Mouse (Mus musculus): ENCODE measurements at regions not wholly inside any gene's neighbourhood (a gene's known extent, or its start where the extent isn't known, plus 50 kb on each side); places are given as distances from the start of the nearest gene placed in this dataset.
A peak's percentile ranks its signal among the peaks of the same experiment; 100 is the strongest.
"Not testable (repeated sequence)": the region's sequence is repeated elsewhere in the genome, so short reads cannot be mapped to it uniquely, and the experiment has no call there.

DNA sequence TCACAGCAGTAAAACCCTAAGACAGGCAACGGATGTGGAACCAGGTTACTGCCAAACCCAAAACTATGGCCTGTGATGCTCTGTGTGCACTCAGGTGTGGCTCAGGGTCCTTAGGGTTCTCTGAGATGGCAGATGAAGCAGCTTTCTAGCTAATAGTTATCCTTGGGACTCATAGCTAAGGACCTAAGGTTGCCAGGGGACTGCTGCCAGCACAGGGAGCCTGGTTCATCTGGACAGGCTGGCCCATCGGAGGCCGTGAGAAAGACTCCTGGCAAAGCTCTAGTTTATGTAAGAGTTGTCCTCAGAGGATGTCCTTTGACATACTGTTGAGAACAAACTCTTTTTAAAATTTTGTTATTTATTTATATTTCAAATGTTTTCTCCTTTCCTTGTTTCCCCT, 97.9 kb upstream of the Cnksr3 start:
- Histone ChIP-seq H3K36me3 (ENCODE audit: control insufficient read depth, insufficient read depth, low read length) (no peaks in the 10 kb centered on the region), H3K27me3 (replicated peaks; ENCODE audit: control insufficient read depth, insufficient read depth, low read length) (no peaks in the 10 kb centered on the region), H3K4me2 (ENCODE audit: low read length) (no peak overlapping the region), H3K4me1 (replicated peaks; ENCODE audit: control insufficient read depth, insufficient read depth, low read length) (no peaks in the 10 kb centered on the region), H3K27ac (ENCODE audit: low read depth) (no peak overlapping the region), H3K4me3 (ENCODE audit: low read depth, low read length) (no peak overlapping the region), H3K9ac (ENCODE audit: low read length) (no peak overlapping the region), H3K9me3 (ENCODE audit: control insufficient read depth, low read length) (no peaks in the 10 kb centered on the region)
- WGBS: 94% methylated on average over 3 of the region's 3 CpGs
- no peak for ATAC-seq (replicated peaks; ENCODE audit: low FRiP score, low TSS enrichment, low read depth)
- DNase-seq (ENCODE audit: low spot score): no peak

GRCm38 (mm10) chr10:7305881-7306280, 93.8 kb upstream of the Cnksr3 start:
- 59% methylated on average over 3 of the region's 3 CpGs for WGBS
- not testable (repeated sequence) for H3K4me2 ChIP-seq (ENCODE audit: low read length); H3K36me3 ChIP-seq (ENCODE audit: control insufficient read depth, insufficient read depth, low read length); H3K27me3 ChIP-seq (replicated peaks; ENCODE audit: control insufficient read depth, insufficient read depth, low read length); H3K27ac ChIP-seq (ENCODE audit: low read depth); H3K4me3 ChIP-seq (ENCODE audit: low read depth, low read length); H3K4me1 ChIP-seq (replicated peaks; ENCODE audit: control insufficient read depth, insufficient read depth, low read length); H3K9me3 ChIP-seq (ENCODE audit: control insufficient read depth, low read length); H3K9ac ChIP-seq (ENCODE audit: low read length); DNase-seq (ENCODE audit: low spot score); ATAC-seq (replicated peaks; ENCODE audit: low FRiP score, low TSS enrichment, low read depth)

- no peak for ATAC-seq (replicated peaks; ENCODE audit: low FRiP score, low TSS enrichment, low read depth)
- no peaks in the 10 kb centered on the region for H3K9me3 ChIP-seq (ENCODE audit: control insufficient read depth, low read length)
- H3K36me3 ChIP-seq (ENCODE audit: control insufficient read depth, insufficient read depth, low read length): no peaks in the 10 kb centered on the region
Observed at GRCm38 (mm10) chr10:7298377-7298776, 86.3 kb upstream of the Cnksr3 start.

DNA sequence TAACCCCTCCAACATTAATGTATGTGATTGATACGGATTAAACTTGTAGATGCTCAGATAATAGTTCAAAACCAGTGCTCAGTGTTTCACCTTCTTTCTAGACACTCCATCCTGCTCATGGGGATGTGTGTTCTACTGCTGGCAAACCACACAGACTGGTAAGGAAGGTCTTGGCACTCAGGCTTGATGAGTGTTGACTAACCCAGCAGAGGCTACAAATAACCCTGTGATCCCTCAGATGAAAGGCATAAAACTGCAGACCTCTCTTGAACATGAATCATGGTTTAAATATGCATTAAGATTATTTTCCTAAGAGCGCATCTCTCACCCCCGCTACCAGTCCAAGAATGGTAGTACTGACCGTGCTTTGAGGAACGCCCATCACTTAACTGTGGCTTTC, 83.9 kb upstream of the Cnksr3 start:
- Histone ChIP-seq H3K4me2 (ENCODE audit: low read length) (no peak overlapping the region), H3K9me3 (ENCODE audit: control insufficient read depth, low read length) (no peaks in the 10 kb centered on the region), H3K4me3 (ENCODE audit: low read depth, low read length) (no peak overlapping the region), H3K4me1 (replicated peaks; ENCODE audit: control insufficient read depth, insufficient read depth, low read length) (no peaks in the 10 kb centered on the region), H3K27me3 (replicated peaks; ENCODE audit: control insufficient read depth, insufficient read depth, low read length) (no peaks in the 10 kb centered on the region), H3K9ac (ENCODE audit: low read length) (no peak overlapping the region), H3K27ac (ENCODE audit: low read depth) (no peak overlapping the region), H3K36me3 (ENCODE audit: control insufficient read depth, insufficient read depth, low read length) (no peaks in the 10 kb centered on the region)
- no peak for ATAC-seq (replicated peaks; ENCODE audit: low FRiP score, low TSS enrichment, low read depth)
- no peak for DNase-seq (ENCODE audit: low spot score)
- WGBS: 94% methylated on average over 5 of the region's 5 CpGs

More at GRCm38 (mm10) chr10:7298377-7298776, 86.3 kb upstream of the Cnksr3 start:
- WGBS: 88% methylated on average over 7 of the region's 7 CpGs
- no peaks in the 10 kb centered on the region for H3K4me1 ChIP-seq (replicated peaks; ENCODE audit: control insufficient read depth, insufficient read depth, low read length)
- no peak overlapping the region for H3K4me2 ChIP-seq (ENCODE audit: low read length)
- no peak overlapping the region for H3K27ac ChIP-seq (ENCODE audit: low read depth)
- no peaks in the 10 kb centered on the region for H3K27me3 ChIP-seq (replicated peaks; ENCODE audit: control insufficient read depth, insufficient read depth, low read length)
- no peak overlapping the region for H3K4me3 ChIP-seq (ENCODE audit: low read depth, low read length)
- no peak overlapping the region for H3K9ac ChIP-seq (ENCODE audit: low read length)
- no peak for DNase-seq (ENCODE audit: low spot score)

- no peak overlapping the region for H3K4me3 ChIP-seq (ENCODE audit: low read depth, low read length)
- H3K36me3 ChIP-seq (ENCODE audit: control insufficient read depth, insufficient read depth, low read length): no peaks in the 10 kb centered on the region
- no peaks in the 10 kb centered on the region for H3K9me3 ChIP-seq (ENCODE audit: control insufficient read depth, low read length)
- no peaks in the 10 kb centered on the region for H3K27me3 ChIP-seq (replicated peaks; ENCODE audit: control insufficient read depth, insufficient read depth, low read length)
- H3K27ac ChIP-seq (ENCODE audit: low read depth): no peak overlapping the region
- no peak for DNase-seq (ENCODE audit: low spot score)
- no peak overlapping the region for H3K4me2 ChIP-seq (ENCODE audit: low read length)
- ATAC-seq (replicated peaks; ENCODE audit: low FRiP score, low TSS enrichment, low read depth): no peak
- 72% methylated on average over 5 of the region's 5 CpGs for WGBS
- 0 out of 2 replicates have a peak, but pooled peaks cover 4% of the 10 kb centered on the region for H3K4me1 ChIP-seq (replicated peaks; ENCODE audit: control insufficient read depth, insufficient read depth, low read length)
- H3K9ac ChIP-seq (ENCODE audit: low read length): no peak overlapping the region
Observed at GRCm38 (mm10) chr10:7293203-7293602, 81.2 kb upstream of the Cnksr3 start.

DNA sequence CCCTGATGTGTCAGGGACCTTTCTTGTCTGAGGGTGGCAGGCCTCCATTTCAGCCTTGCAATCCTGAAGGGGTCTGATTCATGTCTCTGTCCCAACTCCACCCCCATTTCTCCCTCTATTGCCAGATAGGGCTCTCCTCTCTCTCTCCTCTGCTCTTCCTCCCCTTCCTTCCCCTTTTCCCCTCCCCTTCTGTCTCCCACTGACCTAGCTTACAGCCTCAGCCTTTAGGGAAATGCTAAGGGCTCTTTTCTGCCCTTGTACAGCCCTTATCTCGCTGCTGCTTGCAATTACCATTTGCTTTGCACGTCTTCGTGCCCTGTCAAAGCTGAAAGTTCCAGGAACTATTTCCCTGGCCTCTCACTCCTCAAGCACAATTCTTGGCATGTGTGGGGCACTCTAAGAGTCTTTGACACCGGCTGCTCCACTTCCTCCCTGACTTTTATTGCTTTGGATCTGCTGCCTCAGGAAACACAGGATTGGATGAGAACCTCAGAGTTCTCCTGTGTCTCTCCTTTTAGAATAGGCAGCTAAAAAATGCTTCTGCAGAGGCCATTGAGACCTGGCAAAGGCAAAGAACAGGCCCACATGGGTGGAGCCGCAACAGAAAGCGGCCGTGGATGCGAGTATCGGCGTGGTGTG, 77.9 kb upstream of the Cnksr3 start:
- DNase-seq (ENCODE audit: low spot score) (no peak), ATAC-seq (replicated peaks; ENCODE audit: low FRiP score, low TSS enrichment, low read depth) (no peak)
- Histone ChIP-seq H3K36me3 (ENCODE audit: control insufficient read depth, insufficient read depth, low read length) (no peaks in the 10 kb centered on the region), H3K4me3 (ENCODE audit: low read depth, low read length) (no peak overlapping the region), H3K4me2 (ENCODE audit: low read length) (no peak overlapping the region), H3K27ac (ENCODE audit: low read depth) (0 out of 2 replicates have a peak overlapping the region, but pooled peaks have one; percentile 16), H3K27me3 (replicated peaks; ENCODE audit: control insufficient read depth, insufficient read depth, low read length) (no peaks in the 10 kb centered on the region), H3K9ac (ENCODE audit: low read length) (no peak overlapping the region), H3K4me1 (replicated peaks; ENCODE audit: control insufficient read depth, insufficient read depth, low read length) (0 out of 2 replicates have a peak, but pooled peaks cover 4% of the 10 kb centered on the region), H3K9me3 (ENCODE audit: control insufficient read depth, low read length) (no peaks in the 10 kb centered on the region)
- 54% methylated on average over 10 of the region's 10 CpGs for WGBS

GRCm38 (mm10) chr10:7285112-7285905, 73.3 kb upstream of the Cnksr3 start:
- DNase-seq (ENCODE audit: low spot score) (no peak), ATAC-seq (replicated peaks; ENCODE audit: low FRiP score, low TSS enrichment, low read depth) (no peak)

GRCm38 (mm10) chr10:7280429-7280828, 68.4 kb upstream of the Cnksr3 start:
- Histone ChIP-seq H3K4me2 (ENCODE audit: low read length) (no peak overlapping the region), H3K9ac (ENCODE audit: low read length) (no peak overlapping the region), H3K9me3 (ENCODE audit: control insufficient read depth, low read length) (no peaks in the 10 kb centered on the region), H3K4me1 (replicated peaks; ENCODE audit: control insufficient read depth, insufficient read depth, low read length) (no peaks in the 10 kb centered on the region), H3K36me3 (ENCODE audit: control insufficient read depth, insufficient read depth, low read length) (no peaks in the 10 kb centered on the region), H3K27ac (ENCODE audit: low read depth) (no peak overlapping the region), H3K27me3 (replicated peaks; ENCODE audit: control insufficient read depth, insufficient read depth, low read length) (no peaks in the 10 kb centered on the region), H3K4me3 (ENCODE audit: low read depth, low read length) (no peak overlapping the region)
- ATAC-seq (replicated peaks; ENCODE audit: low FRiP score, low TSS enrichment, low read depth): no peak
- WGBS: 86% methylated on average over 2 of the region's 2 CpGs
- DNase-seq (ENCODE audit: low spot score): no peak

More at GRCm38 (mm10) chr10:7285112-7285905, 73.3 kb upstream of the Cnksr3 start:
- no peak overlapping the region for H3K9ac ChIP-seq (ENCODE audit: low read length)
- no peak overlapping the region for H3K4me3 ChIP-seq (ENCODE audit: low read depth, low read length)
- H3K9me3 ChIP-seq (ENCODE audit: control insufficient read depth, low read length): no peaks in the 10 kb centered on the region
- no peaks in the 10 kb centered on the region for H3K27me3 ChIP-seq (replicated peaks; ENCODE audit: control insufficient read depth, insufficient read depth, low read length)
- no peaks in the 10 kb centered on the region for H3K36me3 ChIP-seq (ENCODE audit: control insufficient read depth, insufficient read depth, low read length)
- WGBS: 86% methylated on average over 7 of the region's 7 CpGs
- no peak overlapping the region for H3K4me2 ChIP-seq (ENCODE audit: low read length)
- H3K4me1 ChIP-seq (replicated peaks; ENCODE audit: control insufficient read depth, insufficient read depth, low read length): 0 out of 2 replicates have a peak, but pooled peaks cover 4% of the 10 kb centered on the region
- H3K27ac ChIP-seq (ENCODE audit: low read depth): no peak overlapping the region

Data from intestine, embryonic 14.5 days (tissue).